Mouse (Mus musculus): ENCODE data around the gene Frmd7. TPM values are rescaled to one million over a fixed set of nuclear protein-coding genes. Genes with fewer than 3 reads are reported as not detected.

The Frmd7 gene
- polyA plus RNA-seq, 1 experiment from 2014 or later = 0.05 TPM

DNA sequence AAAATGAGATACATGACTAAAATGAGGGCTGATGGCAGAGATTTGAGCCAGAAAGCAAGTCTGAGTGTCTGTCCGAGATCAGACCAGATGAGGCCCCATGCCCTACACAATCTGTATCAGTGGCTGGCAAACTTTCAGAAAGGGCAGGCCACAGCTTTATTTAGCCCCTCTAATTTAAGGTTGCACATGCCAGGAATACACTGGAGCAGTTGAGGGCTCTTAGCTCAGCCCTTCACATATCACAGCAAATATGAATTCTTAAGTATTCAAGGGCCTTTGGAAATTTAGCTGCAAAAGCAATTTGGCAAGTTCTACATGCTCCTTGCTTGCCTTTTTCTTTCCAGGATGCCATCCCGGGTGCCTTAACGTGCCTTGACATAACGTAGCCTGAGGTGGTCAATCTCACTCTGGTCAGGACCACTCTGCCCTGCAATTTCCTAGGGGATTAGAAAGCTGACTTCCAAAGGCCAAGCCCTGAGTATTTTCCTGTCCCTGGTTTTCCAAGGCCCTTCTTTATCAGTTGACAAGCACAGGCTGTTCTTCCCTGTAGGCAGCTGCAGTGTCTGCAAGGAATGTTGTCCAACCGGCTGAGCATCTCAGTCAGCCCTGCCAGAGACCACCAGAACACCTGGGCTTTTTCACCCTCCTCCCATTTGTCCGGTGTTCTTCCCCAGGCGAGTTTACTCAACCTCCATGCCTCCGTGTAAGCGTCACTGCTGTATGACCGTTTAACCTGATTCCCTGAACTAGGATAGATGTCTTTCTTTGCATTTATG is 25.8 kb upstream of the Frmd7 start:
- no peaks in the 10 kb centered on the region for H3K9me3 ChIP-seq (ENCODE audit: control insufficient read depth)
- WGBS = 42% methylated on average over 10 of the region's 10 CpGs
- no peaks in the 10 kb centered on the region for H3K36me3 ChIP-seq (ENCODE audit: control insufficient read depth, insufficient read depth)
- H3K4me3 ChIP-seq (ENCODE audit: low read depth, low read length) = no peak overlapping the region
- H3K9ac ChIP-seq (ENCODE audit: low read depth, low read length) = no peak overlapping the region
- no peaks in the 10 kb centered on the region for H3K4me1 ChIP-seq (replicated peaks; ENCODE audit: control insufficient read depth, insufficient read depth, low read length)
- ATAC-seq = no peak
- no peaks in the 10 kb centered on the region for H3K27me3 ChIP-seq (replicated peaks; ENCODE audit: control insufficient read depth, insufficient read depth, low read length)
- H3K4me2 ChIP-seq (replicated peaks; ENCODE audit: low read depth) = no peak overlapping the region
- H3K27ac ChIP-seq (ENCODE audit: low read depth, low read length) = no peak overlapping the region
- TF ChIP-seq CTCF (IDR thresholded peaks at IDR 0.05; ENCODE audit: low read depth) = no peak

DNA sequence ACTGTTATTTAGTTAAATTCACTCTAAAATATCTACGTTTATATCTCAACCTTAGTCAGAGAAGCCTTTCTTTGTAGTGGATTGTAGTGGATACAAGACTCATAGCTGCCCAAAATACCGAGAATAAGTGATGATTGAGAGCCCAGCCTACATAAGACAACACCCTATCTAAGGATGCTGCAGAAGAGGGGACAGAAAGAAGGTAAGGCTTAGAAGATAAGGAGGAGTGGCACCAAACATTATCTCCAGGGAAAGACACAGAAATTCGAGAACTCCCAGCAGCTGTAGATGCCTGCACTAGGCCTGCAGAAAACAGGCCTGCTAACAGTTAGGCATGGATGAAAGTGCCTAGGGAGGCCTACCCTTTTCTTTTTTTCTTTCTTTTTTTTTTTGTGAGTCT is 22.6 kb upstream of the Frmd7 start:
- no peak overlapping the region for H3K27ac ChIP-seq (ENCODE audit: low read depth, low read length)
- H3K9me3 ChIP-seq (ENCODE audit: control insufficient read depth) = no peaks in the 10 kb centered on the region
- H3K4me3 ChIP-seq (ENCODE audit: low read depth, low read length) = no peak overlapping the region
- no peak for ATAC-seq
- H3K9ac ChIP-seq (ENCODE audit: low read depth, low read length) = no peak overlapping the region
- TF ChIP-seq CTCF (IDR thresholded peaks at IDR 0.05; ENCODE audit: low read depth) = no peak
- 73% methylated on average over 3 of the region's 3 CpGs for WGBS
- H3K36me3 ChIP-seq (ENCODE audit: control insufficient read depth, insufficient read depth) = no peaks in the 10 kb centered on the region
- no peaks in the 10 kb centered on the region for H3K4me1 ChIP-seq (replicated peaks; ENCODE audit: control insufficient read depth, insufficient read depth, low read length)
- H3K4me2 ChIP-seq (replicated peaks; ENCODE audit: low read depth) = no peak overlapping the region
- no peaks in the 10 kb centered on the region for H3K27me3 ChIP-seq (replicated peaks; ENCODE audit: control insufficient read depth, insufficient read depth, low read length)

DNA sequence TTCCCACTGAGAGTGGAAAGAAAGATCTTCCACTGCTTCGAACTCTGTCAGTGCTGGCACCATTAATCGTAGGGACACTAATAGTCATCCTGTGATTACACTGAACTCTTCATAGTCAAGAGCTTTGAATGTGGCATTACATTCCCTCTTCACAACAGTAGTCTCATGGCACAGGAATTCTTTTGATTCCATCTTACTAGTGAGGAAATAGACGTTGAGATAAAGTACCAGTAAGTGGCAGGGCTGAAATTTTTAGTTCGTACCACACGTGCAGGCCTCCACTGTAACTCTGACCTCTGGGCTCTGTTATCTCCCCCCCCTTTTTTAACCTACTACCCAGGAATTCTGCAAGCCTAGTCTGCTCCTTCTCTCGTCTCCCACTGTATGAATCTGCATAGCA is 20.4 kb upstream of the Frmd7 start:
- H3K9me3 ChIP-seq (ENCODE audit: control insufficient read depth) = no peaks in the 10 kb centered on the region
- no peak overlapping the region for H3K9ac ChIP-seq (ENCODE audit: low read depth, low read length)
- no peaks in the 10 kb centered on the region for H3K36me3 ChIP-seq (ENCODE audit: control insufficient read depth, insufficient read depth)
- WGBS = 56% methylated on average over 6 of the region's 6 CpGs
- H3K4me3 ChIP-seq (ENCODE audit: low read depth, low read length) = no peak overlapping the region
- no peaks in the 10 kb centered on the region for H3K27me3 ChIP-seq (replicated peaks; ENCODE audit: control insufficient read depth, insufficient read depth, low read length)
- H3K4me2 ChIP-seq (replicated peaks; ENCODE audit: low read depth) = no peak overlapping the region
- H3K4me1 ChIP-seq (replicated peaks; ENCODE audit: control insufficient read depth, insufficient read depth, low read length) = no peaks in the 10 kb centered on the region
- no peak overlapping the region for H3K27ac ChIP-seq (ENCODE audit: low read depth, low read length)
- no peak for TF ChIP-seq CTCF (IDR thresholded peaks at IDR 0.05; ENCODE audit: low read depth)
- no peak for ATAC-seq

DNA sequence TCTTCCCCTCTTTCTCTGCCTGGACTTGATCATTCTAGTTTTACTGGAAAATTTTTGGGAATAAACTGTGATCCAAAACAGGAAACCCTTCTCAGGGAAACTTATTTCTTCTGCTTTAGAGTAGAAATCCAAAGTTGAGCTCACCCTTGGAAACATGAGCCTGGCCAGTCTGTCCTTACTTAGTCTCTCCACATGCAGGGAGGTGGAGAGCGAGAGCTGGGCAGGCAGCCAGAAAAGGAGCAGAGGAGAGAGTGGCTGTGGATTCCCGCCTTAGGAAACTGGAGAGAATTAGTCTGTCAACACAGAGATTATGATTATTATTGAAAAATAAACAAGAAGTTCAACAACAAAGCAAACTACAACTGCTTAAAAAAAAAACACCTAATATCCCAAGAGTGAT is 6.1 kb upstream of the Frmd7 start:
- ATAC-seq = no peak
- no peaks in the 10 kb centered on the region for H3K4me1 ChIP-seq (replicated peaks; ENCODE audit: control insufficient read depth, insufficient read depth, low read length)
- no peak for TF ChIP-seq CTCF (IDR thresholded peaks at IDR 0.05; ENCODE audit: low read depth)
- no peaks in the 10 kb centered on the region for H3K27me3 ChIP-seq (replicated peaks; ENCODE audit: control insufficient read depth, insufficient read depth, low read length)
- H3K9ac ChIP-seq (ENCODE audit: low read depth, low read length) = no peak overlapping the region
- no peaks in the 10 kb centered on the region for H3K36me3 ChIP-seq (ENCODE audit: control insufficient read depth, insufficient read depth)
- H3K9me3 ChIP-seq (ENCODE audit: control insufficient read depth) = no peaks in the 10 kb centered on the region
- WGBS = 35% methylated on average over 2 of the region's 2 CpGs
- no peak overlapping the region for H3K4me2 ChIP-seq (replicated peaks; ENCODE audit: low read depth)
- no peak overlapping the region for H3K27ac ChIP-seq (ENCODE audit: low read depth, low read length)
- H3K4me3 ChIP-seq (ENCODE audit: low read depth, low read length) = no peak overlapping the region

DNA sequence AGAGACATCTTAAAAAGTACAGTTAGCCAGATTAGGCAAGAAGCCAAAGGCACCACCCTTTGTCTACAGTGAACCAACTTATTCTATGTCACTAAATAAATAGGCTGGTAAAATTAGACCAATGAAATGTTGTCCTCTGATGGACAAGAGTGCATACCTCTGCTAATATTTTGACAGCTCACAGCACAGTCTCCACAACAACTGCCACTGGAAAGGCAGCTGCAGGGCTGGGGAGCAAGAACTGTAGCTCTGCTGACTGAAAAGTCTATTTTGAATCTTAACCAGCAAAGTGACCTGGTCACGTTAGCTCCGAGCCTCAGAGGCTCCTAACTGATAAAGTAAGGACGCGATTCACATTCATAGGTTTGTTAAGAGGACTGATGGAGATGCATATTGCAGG is 5.6 kb upstream of the Frmd7 start:
- TF ChIP-seq CTCF (IDR thresholded peaks at IDR 0.05; ENCODE audit: low read depth) = no peak
- no peaks in the 10 kb centered on the region for H3K4me1 ChIP-seq (replicated peaks; ENCODE audit: control insufficient read depth, insufficient read depth, low read length)
- no peaks in the 10 kb centered on the region for H3K36me3 ChIP-seq (ENCODE audit: control insufficient read depth, insufficient read depth)
- H3K4me3 ChIP-seq (ENCODE audit: low read depth, low read length) = no peak overlapping the region
- no peak overlapping the region for H3K4me2 ChIP-seq (replicated peaks; ENCODE audit: low read depth)
- H3K9ac ChIP-seq (ENCODE audit: low read depth, low read length) = no peak overlapping the region
- no peaks in the 10 kb centered on the region for H3K9me3 ChIP-seq (ENCODE audit: control insufficient read depth)
- no peak for ATAC-seq
- WGBS = 77% methylated on average over 4 of the region's 4 CpGs
- H3K27me3 ChIP-seq (replicated peaks; ENCODE audit: control insufficient read depth, insufficient read depth, low read length) = no peaks in the 10 kb centered on the region
- H3K27ac ChIP-seq (ENCODE audit: low read depth, low read length) = no peak overlapping the region

DNA sequence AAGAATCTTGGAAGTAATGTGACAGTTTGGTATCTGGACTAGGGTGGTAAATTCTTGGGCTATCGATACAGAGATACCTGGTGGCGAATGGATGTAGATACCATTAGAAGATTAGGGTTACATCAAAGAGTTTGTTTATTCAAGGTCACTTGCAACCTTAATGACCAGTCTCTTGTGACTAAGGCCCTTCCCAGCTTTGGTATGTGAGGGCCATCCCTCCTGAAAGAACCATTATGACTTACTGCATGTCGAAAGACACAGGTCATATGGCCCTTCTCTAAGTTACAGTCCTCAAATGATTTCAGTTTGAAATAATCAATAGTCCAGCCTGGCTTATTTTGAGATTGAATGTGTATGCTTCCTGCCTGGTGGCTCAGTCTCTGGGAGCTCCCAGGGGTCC is 5.4 kb downstream of the Frmd7 start:
- 58% methylated on average over 3 of the region's 3 CpGs for WGBS
- no peaks in the 10 kb centered on the region for H3K36me3 ChIP-seq (ENCODE audit: control insufficient read depth, insufficient read depth)
- H3K4me3 ChIP-seq (ENCODE audit: low read depth, low read length) = no peak overlapping the region
- no peaks in the 10 kb centered on the region for H3K9me3 ChIP-seq (ENCODE audit: control insufficient read depth)
- H3K9ac ChIP-seq (ENCODE audit: low read depth, low read length) = no peak overlapping the region
- H3K4me1 ChIP-seq (replicated peaks; ENCODE audit: control insufficient read depth, insufficient read depth, low read length) = no peaks in the 10 kb centered on the region
- no peak for TF ChIP-seq CTCF (IDR thresholded peaks at IDR 0.05; ENCODE audit: low read depth)
- H3K4me2 ChIP-seq (replicated peaks; ENCODE audit: low read depth) = no peak overlapping the region
- H3K27ac ChIP-seq (ENCODE audit: low read depth, low read length) = no peak overlapping the region
- no peak for ATAC-seq
- H3K27me3 ChIP-seq (replicated peaks; ENCODE audit: control insufficient read depth, insufficient read depth, low read length) = no peaks in the 10 kb centered on the region

Data from intestine, postnatal 0 days (tissue).